Mouse (Mus musculus) inflammation-experienced regulatory T-cells, adult 6 months (primary cell): ENCODE measurements around the gene Mettl18. TPM values are rescaled to one million over a fixed set of nuclear protein-coding genes. Genes with fewer than 3 reads are reported as not detected.
A peak's percentile ranks its signal among the peaks of the same experiment; 100 is the strongest.
"Not testable (repeated sequence)": the region's sequence is repeated elsewhere in the genome, so short reads cannot be mapped to it uniquely, and the experiment has no call there.

Experiments used
- ATAC-seq: one replicate; pipeline ENCODE4 v1.8.0; 2017
- polyA plus RNA-seq, 3 experiments: library from polyadenylated mRNA; unstranded; fragments of 100-300 nt; shearing (Covaris generic); gene quantifications; one replicate each; pipeline ENCODE4 v1.2.1; 2017

Gene Mettl18
- polyA plus RNA-seq, result 10 to 100 TPM; 14.3 to 26.6 (median 21.3) TPM

- ATAC-seq, result peak; percentile 91
Observed at GRCm38 (mm10) chr1:163994721-163995608, at the start of gene Mettl18, which contains the start of gene BC055324. Gene Mettl18 (plus strand): TSS chr1:163994889. Gene BC055324 (minus strand): TSS chr1:163994796.

- ATAC-seq, result no peak
Observed at GRCm38 (mm10) chr1:163953396-163953795, 41.3 kb upstream of the Mettl18 start.

GRCm38 (mm10) chr1:163958036-163958435 is 36.7 kb upstream of the Mettl18 start:
- no peak for ATAC-seq

GRCm38 (mm10) chr1:163964008-163964689 is 30.5 kb upstream of the Mettl18 start:
- no peak for ATAC-seq

GRCm38 (mm10) chr1:163974471-163974870 is 20.2 kb upstream of the Mettl18 start:
- ATAC-seq, result no peak

- ATAC-seq, result no peak
Observed at GRCm38 (mm10) chr1:163975088-163975487, 19.6 kb upstream of the Mettl18 start.

GRCm38 (mm10) chr1:163976515-163976914 is 18.2 kb upstream of the Mettl18 start:
- no peak for ATAC-seq

- ATAC-seq, result no peak
Observed at GRCm38 (mm10) chr1:163992371-163992770, 2.3 kb upstream of the Mettl18 start.

GRCm38 (mm10) chr1:163994173-163994720 is 442 bp upstream of the Mettl18 start:
- peak; percentile 66 for ATAC-seq

GRCm38 (mm10) chr1:163995609-163995913 is 872 bp downstream of the Mettl18 start:
- ATAC-seq, result no peak

- no peak for ATAC-seq
Observed at GRCm38 (mm10) chr1:164001831-164002452, 7.3 kb downstream of the Mettl18 start.

- no peak for ATAC-seq
Observed at GRCm38 (mm10) chr1:164004311-164004710, 9.6 kb downstream of the Mettl18 start.

GRCm38 (mm10) chr1:164009235-164009634 is 14.5 kb downstream of the Mettl18 start:
- ATAC-seq, result peak; percentile 71

GRCm38 (mm10) chr1:164014616-164015015 is 19.9 kb downstream of the Mettl18 start:
- ATAC-seq, result no peak

GRCm38 (mm10) chr1:164018221-164018896 is 23.7 kb downstream of the Mettl18 start:
- ATAC-seq, result no peak

GRCm38 (mm10) chr1:164019789-164020188 is 25.1 kb downstream of the Mettl18 start:
- no peak for ATAC-seq

GRCm38 (mm10) chr1:164020746-164021145 is 26.1 kb downstream of the Mettl18 start:
- ATAC-seq, result not testable (repeated sequence)

GRCm38 (mm10) chr1:164022106-164022505 is 27.4 kb downstream of the Mettl18 start:
- not testable (repeated sequence) for ATAC-seq

- no peak for ATAC-seq
Observed at GRCm38 (mm10) chr1:164025685-164026084, 31.0 kb downstream of the Mettl18 start.

- no peak for ATAC-seq
Observed at GRCm38 (mm10) chr1:164027416-164027815, 32.7 kb downstream of the Mettl18 start.

- ATAC-seq, result no peak
Observed at GRCm38 (mm10) chr1:164040385-164041135, 45.9 kb downstream of the Mettl18 start.

GRCm38 (mm10) chr1:164043549-164043948 is 48.9 kb downstream of the Mettl18 start:
- ATAC-seq, result no peak
